8 mouse cellular contexts compared by ENCODE assay signal in the genomic region with DNA sequence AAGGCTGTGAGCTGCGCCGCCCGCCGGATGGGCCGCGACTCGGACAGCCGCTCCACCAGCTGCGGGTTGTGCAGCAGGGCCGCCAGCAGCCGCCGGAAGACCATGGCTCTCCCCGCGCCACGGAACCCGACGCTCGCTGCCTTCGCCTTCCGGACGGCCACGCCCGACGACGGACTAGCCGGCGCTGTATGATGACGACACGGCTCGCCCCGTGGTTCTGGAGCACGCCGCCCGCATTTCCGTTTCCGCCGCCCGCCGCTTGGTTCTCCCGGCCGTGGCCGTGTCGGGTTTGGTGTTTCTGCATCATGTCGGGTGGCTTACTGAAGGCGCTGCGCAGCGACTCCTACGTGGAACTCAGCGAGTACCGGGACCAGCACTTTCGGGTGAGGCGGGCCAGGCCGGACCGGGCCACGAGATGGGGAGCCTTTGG. TPM values are rescaled to one million over a fixed set of nuclear protein-coding genes. Genes with fewer than 3 reads are reported as not detected.
DNase-seq lines count a peak whose midpoint lies in the region; ATAC-seq and TF ChIP-seq lines count a peak whose summit lies in the region.

A gene (minus strand): TSS at position 150 of the 430 bp plus-strand sequence.
A gene (plus strand): TSS at position 169 of the 430 bp plus-strand sequence.

- peak; percentile 76 for ATAC-seq in Patski
- ATAC-seq in hindbrain, embryonic 14.5 days (ENCODE audit: low FRiP score): peak; percentile 91

- POLR2A ChIA-PET in Patski (lab: Charles Lee): interaction anchor here (1.5 kb wide), 1 partner anchor 54 kb away, joined by 5 read pairs; a partner anchor contains a TSS

- peak within 1 kb of the TSS; percentile 85 for H3K9ac ChIP-seq in hindbrain, embryonic 14.5 days

- in situ Hi-C loops in Patski (cut with MboI; ENCODE audit: low pct_unique_long_range_greater_than_20kb): loop anchor here (5.0 kb wide), 1 partner anchor 54 kb away; a partner anchor contains a TSS

- CTCF ChIA-PET in Patski (lab: Charles Lee): no interaction called here

- peaks cover 18% of the 10 kb centered on the region for H3K36me3 ChIP-seq in hindbrain, embryonic 14.5 days (replicated peaks; ENCODE audit: control insufficient read depth, insufficient read depth)

- DNase-seq in Patski (ENCODE audit: low read depth, low spot score): peak; percentile 49
- peak; percentile 98 to 99 for DNase-seq in cerebellum, postnatal 14 days
- DNase-seq in frontal cortex, postnatal 25 days (ENCODE audit: low spot score in 2 of 2): peak; percentile 92 to 94
- DNase-seq in hindbrain, embryonic 14.5 days (ENCODE audit: low spot score): peak; percentile 99
- peak; percentile 96 for DNase-seq in layer of hippocampus, postnatal 36 days
- peak; percentile 97 for DNase-seq in lung, postnatal 36 days
- DNase-seq in retina, postnatal 1 day: peak; percentile 97
- peak; percentile 92 to 96 for DNase-seq in urinary bladder, adult 18-20 months (ENCODE audit: low spot score in 2 of 2)

- WGBS in hindbrain, embryonic 14.5 days: under 1% methylated on average over 52 of the region's 55 CpGs

- no peaks in the 10 kb centered on the region for H3K27me3 ChIP-seq in Patski
- no peaks in the 10 kb centered on the region for H3K27me3 ChIP-seq in hindbrain, embryonic 14.5 days (ENCODE audit: control insufficient read depth, insufficient read depth, low read length)

- peak within 1 kb of the TSS; percentile 89 for H3K27ac ChIP-seq in hindbrain, embryonic 14.5 days

- peak within 1 kb of the TSS; percentile 84 for H3K4me2 ChIP-seq in hindbrain, embryonic 14.5 days (replicated peaks)

- H3K9me3 ChIP-seq in hindbrain, embryonic 14.5 days (ENCODE audit: control insufficient read depth, low read length): no peaks in the 10 kb centered on the region

- peak within 1 kb of the TSS; percentile 83 for H3K4me3 ChIP-seq in hindbrain, embryonic 14.5 days (replicated peaks; ENCODE audit: low read length)

- no peak for TF ChIP-seq CTCF in Patski (IDR thresholded peaks at IDR 0.05)

- peaks cover 25% of the 10 kb centered on the region for H3K4me1 ChIP-seq in hindbrain, embryonic 14.5 days (replicated peaks; ENCODE audit: control insufficient read depth, insufficient read depth, low read length)

RNA-seq across cellular contexts. Expression of the first gene that starts in this region (rescaled TPM):
- polyA plus RNA-seq in Patski (2021): 39.1 TPM
- polyA plus RNA-seq in hindbrain, embryonic 14.5 days (2014; fragmentation: Nextera tagmentation; extraction: Ambion mirVana): 126 and 129 TPM in 2 replicates
- 10 to 100 TPM; 42.3 to 46.3 TPM for total RNA-seq in layer of hippocampus, postnatal 36 days (2021)

RNA-seq across cellular contexts. Expression of the second gene that starts in this region (rescaled TPM):
- 114 TPM for polyA plus RNA-seq in Patski (2021)
- polyA plus RNA-seq in hindbrain, embryonic 14.5 days (2014; fragmentation: Nextera tagmentation; extraction: Ambion mirVana): 88.3 and 91.9 TPM in 2 replicates
- 10 to 100 TPM; 51.5 to 53.2 TPM for total RNA-seq in layer of hippocampus, postnatal 36 days (2021)

Comparison
In these comparisons a context has a peak if more than half of its experiments do, and no peak if none do; other contexts are left out.
1. Peak in every context shown above with its lines: DNase-seq, ATAC-seq, H3K4me3 ChIP-seq and H3K27ac ChIP-seq.
2. DNase-seq: peak in every context shown above with its lines; median percentile 99 in hindbrain, embryonic 14.5 days; 98 in cerebellum, postnatal 14 days; 97 in lung, postnatal 36 days; 97 in retina, postnatal 1 day; 96 in layer of hippocampus, postnatal 36 days; 94 in urinary bladder, adult 18-20 months; 93 in frontal cortex, postnatal 25 days; 49 in Patski.